Mouse (Mus musculus) neural tube, embryonic 15.5 days (tissue): ENCODE data around the gene Khdrbs1. TPM values are rescaled to one million over a fixed set of nuclear protein-coding genes. Genes with fewer than 3 reads are reported as not detected.

ENCODE experiments used
- ATAC-seq: fragments of 200-750 bp; cut with Nextera tagmentation; 2 replicates; pipeline ENCODE4 v1.8.0; 2017; ENCODE audit warnings: mild to moderate bottlenecking, moderate TSS enrichment, moderate library complexity; ENCODE audit not compliant: low FRiP score
- H3K27ac ChIP-seq: fragments of 300-500 bp; sonication (generic); replicated peaks from 2 replicates; pipeline ENCODE4 v1.5.1; 2015; ENCODE audit warnings: mild to moderate bottlenecking, inconsistent platforms
- H3K27me3 ChIP-seq: fragments of 300-500 bp; sonication (generic); replicated peaks from 2 replicates; pipeline ENCODE4 v1.6.1; 2015; ENCODE audit warnings: inconsistent platforms
- H3K36me3 ChIP-seq: fragments of 300-500 bp; sonication (generic); 2 replicates; pipeline ENCODE4 v1.6.1; 2015; ENCODE audit warnings: inconsistent platforms
- H3K4me1 ChIP-seq: fragments of 300-500 bp; sonication (generic); 2 replicates; pipeline ENCODE4 v1.6.1; 2015; ENCODE audit warnings: inconsistent platforms
- H3K4me2 ChIP-seq: fragments of 300-500 bp; sonication (generic); 2 replicates; pipeline ENCODE4 v1.6.1; 2015; ENCODE audit warnings: inconsistent platforms, mild to moderate bottlenecking, moderate library complexity
- H3K4me3 ChIP-seq: fragments of 300-500 bp; sonication (generic); replicated peaks from 2 replicates; pipeline ENCODE4 v1.5.1; 2015; ENCODE audit warnings: mild to moderate bottlenecking, inconsistent platforms
- H3K9ac ChIP-seq: fragments of 300-500 bp; sonication (generic); replicated peaks from 2 replicates; pipeline ENCODE4 v1.6.1; 2015; ENCODE audit warnings: mild to moderate bottlenecking, inconsistent platforms
- H3K9me3 ChIP-seq: fragments of 300-500 bp; sonication (generic); replicated peaks from 2 replicates; pipeline ENCODE4 v1.6.1; 2016; ENCODE audit warnings: inconsistent platforms
- WGBS: fragments of 180-500 bp; shearing (Covaris S2); methylation state at CpG from one replicate; pipeline ENCODE4 v1.1.7; 2015; ENCODE audit warnings: mixed read lengths; 5-methylcytosine and 5-hydroxymethylcytosine counted together
- microRNA-seq: library from miRNA; unstranded; fragments of <30 nt; microRNA quantifications from one replicate; pipeline ENCODE4, GENCODE M21; 2017
- polyA plus RNA-seq: library from polyadenylated mRNA; unstranded; fragments of >200 nt; fragmentation: Nextera tagmentation; extraction: Ambion mirVana; gene quantifications from 2 replicates; pipeline ENCODE4 v1.2.1, GENCODE M21; 2015

The Khdrbs1 gene
- polyA plus RNA-seq, 1 experiment from 2014 or later = 105 TPM

DNA sequence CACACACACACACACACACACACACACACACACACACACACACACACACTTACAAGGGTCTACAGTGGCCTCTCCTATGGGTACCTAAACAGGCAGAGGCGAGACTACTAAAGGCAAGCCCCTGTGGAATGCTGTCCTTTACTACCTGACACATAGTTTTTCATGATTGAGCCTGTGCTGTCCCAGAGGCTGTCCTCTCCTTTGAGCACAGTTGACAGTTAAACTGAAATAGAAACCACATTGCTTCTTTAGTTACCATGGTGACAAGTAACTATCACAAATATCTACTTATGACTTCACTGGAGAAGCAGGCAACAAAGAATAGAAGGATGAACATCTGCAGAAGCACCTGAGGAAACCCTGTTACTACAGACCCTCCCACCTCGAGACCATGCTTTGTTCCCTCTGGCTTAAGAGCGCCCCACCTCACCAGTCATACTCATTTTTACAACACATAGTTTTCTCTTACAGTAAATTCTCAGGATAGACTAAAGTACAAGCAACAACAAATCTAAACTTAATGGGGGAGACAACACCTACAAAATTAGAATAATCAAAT is 79.8 kb downstream of the Khdrbs1 start:
- 86% methylated on average over 3 of the region's 3 CpGs for WGBS
- H3K36me3 ChIP-seq = peaks cover 51% of the 10 kb centered on the region

DNA sequence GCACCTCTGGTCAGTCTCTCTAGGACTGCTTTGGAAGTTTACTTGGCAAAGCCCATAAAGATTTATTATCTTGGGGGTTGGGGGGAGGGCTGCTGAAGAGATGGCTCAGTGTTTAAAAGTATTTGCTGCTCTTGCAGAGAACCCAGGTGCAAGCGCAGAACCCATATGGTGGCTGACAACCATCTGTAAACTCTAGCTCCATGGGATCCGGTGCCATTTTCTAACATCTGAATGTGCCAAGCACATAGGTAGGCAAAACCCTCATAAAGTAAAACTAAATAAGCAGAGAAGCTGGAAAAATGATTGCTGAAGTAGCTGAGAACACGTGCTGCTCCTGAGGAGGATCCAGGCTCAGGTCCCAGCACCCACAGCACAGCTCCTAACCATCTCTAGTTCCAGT is 80.5 kb downstream of the Khdrbs1 start:
- Histone ChIP-seq H3K9me3 (no peaks in the 10 kb centered on the region), H3K36me3 (peaks cover 53% of the 10 kb centered on the region), H3K27me3 (no peaks in the 10 kb centered on the region), H3K4me3 (no peak overlapping the region), H3K27ac (no peak overlapping the region), H3K4me1 (no peaks in the 10 kb centered on the region), H3K9ac (no peak overlapping the region), H3K4me2 (no peak overlapping the region)
- ATAC-seq = no peak
- WGBS = 84% methylated on average over 3 of the region's 3 CpGs

More for the DNA sequence above, 79.8 kb downstream of the Khdrbs1 start:
- no peak for ATAC-seq
- Histone ChIP-seq H3K27me3 (no peaks in the 10 kb centered on the region), H3K9ac (no peak overlapping the region), H3K27ac (no peak overlapping the region), H3K4me2 (no peak overlapping the region), H3K4me1 (no peaks in the 10 kb centered on the region), H3K4me3 (no peak overlapping the region), H3K9me3 (no peaks in the 10 kb centered on the region)

GRCm38 (mm10) chr4:129654770-129655169 is 87.3 kb downstream of the Khdrbs1 start:
- no peaks in the 10 kb centered on the region for H3K9me3 ChIP-seq
- WGBS = 92% methylated on average over 14 of the region's 14 CpGs
- ATAC-seq = no peak
- H3K4me1 ChIP-seq = no peaks in the 10 kb centered on the region
- H3K9ac ChIP-seq = no peak overlapping the region
- H3K4me2 ChIP-seq = no peak overlapping the region
- no peaks in the 10 kb centered on the region for H3K27me3 ChIP-seq
- H3K4me3 ChIP-seq = no peak overlapping the region
- no peak overlapping the region for H3K27ac ChIP-seq
- H3K36me3 ChIP-seq = peaks cover 87% of the 10 kb centered on the region

Small RNA genes lying within 50 kb of the gene (microRNA-seq; reads per million reads assigned to microRNA genes)
- gene Gm28017 (not detected), gene Mir7016 (0.52 reads per million)

Other genes starting within 250 kb of the Khdrbs1 start
- gene Marcksl1, start 228.7 kb downstream of the Khdrbs1 start, polyA plus RNA-seq = 1,442 and 1,675 TPM in 2 replicates
- 77.8 and 119 TPM in 2 replicates for gene Hdac1, start 199.6 kb downstream of the Khdrbs1 start, polyA plus RNA-seq
- gene Lck, start 168.7 kb downstream of the Khdrbs1 start, polyA plus RNA-seq = 11.2 and 99.1 TPM in 2 replicates
- gene Fam167b, start 163.8 kb downstream of the Khdrbs1 start, polyA plus RNA-seq = 1.3 TPM in 1 of 2 replicates, not detected in the other
- gene Eif3i, start 141.7 kb downstream of the Khdrbs1 start, polyA plus RNA-seq = 205 and 232 TPM in 2 replicates
- 198 and 199 TPM in 2 replicates for gene Tmem234, start 141.6 kb downstream of the Khdrbs1 start, polyA plus RNA-seq
- gene Dcdc2b, start 128.0 kb downstream of the Khdrbs1 start, polyA plus RNA-seq = 2.5 and 3.8 TPM in 2 replicates
- 32.7 and 34.5 TPM in 2 replicates for gene Iqcc, start 123.2 kb downstream of the Khdrbs1 start, polyA plus RNA-seq
- gene Ccdc28b, start 118.4 kb downstream of the Khdrbs1 start, polyA plus RNA-seq = 155 and 168 TPM in 2 replicates
- 37.3 and 51.0 TPM in 2 replicates for gene Txlna, start 101.2 kb downstream of the Khdrbs1 start, polyA plus RNA-seq
- 17.4 and 17.9 TPM in 2 replicates for gene Kpna6, start 69.5 kb downstream of the Khdrbs1 start, polyA plus RNA-seq
- 13.9 and 15.4 TPM in 2 replicates for gene Tmem39b, start 45.5 kb downstream of the Khdrbs1 start, polyA plus RNA-seq
- 217 and 247 TPM in 2 replicates for gene Ptp4a2, start 68.9 kb upstream of the Khdrbs1 start, polyA plus RNA-seq
- 0.06 TPM in 1 of 2 replicates, not detected in the other for gene Spocd1, start 186.9 kb upstream of the Khdrbs1 start, polyA plus RNA-seq
- gene Adgrb2, start 242.6 kb upstream of the Khdrbs1 start, polyA plus RNA-seq = 11.9 and 15.5 TPM in 2 replicates